Mouse (Mus musculus): ENCODE data around the gene Phf21a. TPM values are rescaled to one million over a fixed set of nuclear protein-coding genes. Genes with fewer than 3 reads are reported as not detected.
A peak's percentile ranks its signal among the peaks of the same experiment; 100 is the strongest.

The Phf21a gene
- total RNA-seq (2021) = 10 to 100 TPM; 32.6 to 33.6 TPM
- long read RNA-seq, experiment 1, partial matches to known transcripts = 0 of 6 reads
- long read RNA-seq, experiment 1, other reads (novel, unspliced or antisense) = 6 of 6 reads
- long read RNA-seq, experiment 2, partial matches to known transcripts = 0 of 5 reads
- long read RNA-seq, experiment 2, other reads (novel, unspliced or antisense) = 5 of 5 reads

- DNase-seq = no peak
- intact Hi-C loops (cut with DNase I) = no loop called here
Measured at GRCm38 (mm10) chr2:92092817-92093216, at the start of gene Phf21a. Gene Phf21a, plus strand, starts transcription at chr2:92093117.

GRCm38 (mm10) chr2:92043285-92043684 lies 49.6 kb upstream of the Phf21a start:
- no peak for DNase-seq
- intact Hi-C loops (cut with DNase I) = no loop called here

GRCm38 (mm10) chr2:92047601-92048000 lies 45.3 kb upstream of the Phf21a start:
- intact Hi-C loops (cut with DNase I) = no loop called here
- no peak for DNase-seq

GRCm38 (mm10) chr2:92048034-92048690 lies 44.8 kb upstream of the Phf21a start:
- no peak for DNase-seq
- intact Hi-C loops (cut with DNase I) = no loop called here

GRCm38 (mm10) chr2:92052188-92052587 lies 40.7 kb upstream of the Phf21a start:
- peak in 1 of 2 experiments; percentile 33 for DNase-seq
- intact Hi-C loops (cut with DNase I) = no loop called here

- DNase-seq = no peak
- intact Hi-C loops (cut with DNase I) = no loop called here
Measured at GRCm38 (mm10) chr2:92052754-92053153, 40.2 kb upstream of the Phf21a start.

- peak; percentile 94 to 96 for DNase-seq
- intact Hi-C loops (cut with DNase I) = loop anchor here (5.0 kb wide), 4 partner anchors 33 to 377 kb away; partner anchors contain the start of genes Creb3l1 and Cry2
Measured at GRCm38 (mm10) chr2:92055101-92055813, 37.7 kb upstream of the Phf21a start.

- DNase-seq = peak; percentile 61 to 71
- intact Hi-C loops (cut with DNase I) = loop anchor here (5.0 kb wide), 4 partner anchors 34 to 376 kb away; partner anchors contain the start of genes Creb3l1 and Cry2
Measured at GRCm38 (mm10) chr2:92055831-92056236, 37.1 kb upstream of the Phf21a start.

- intact Hi-C loops (cut with DNase I) = loop anchor here (5.0 kb wide), 4 partner anchors 34 to 376 kb away; partner anchors contain the start of genes Creb3l1 and Cry2
- no peak for DNase-seq
Measured at GRCm38 (mm10) chr2:92056760-92057159, 36.2 kb upstream of the Phf21a start.

GRCm38 (mm10) chr2:92058469-92058868 lies 34.4 kb upstream of the Phf21a start:
- peak; percentile 96 for DNase-seq
- intact Hi-C loops (cut with DNase I) = loop anchor here (1.0 to 5.0 kb wide), 6 partner anchors 36 to 374 kb away; partner anchors contain the start of genes Creb3l1 and Cry2

- intact Hi-C loops (cut with DNase I) = loop anchor here (1.0 to 5.0 kb wide), 6 partner anchors 37 to 373 kb away; partner anchors contain the start of genes Creb3l1 and Cry2
- no peak for DNase-seq
Measured at GRCm38 (mm10) chr2:92058936-92059335, 34.0 kb upstream of the Phf21a start.

- intact Hi-C loops (cut with DNase I) = loop anchor here (2.0 to 5.0 kb wide), 5 partner anchors 37 to 373 kb away; partner anchors contain the start of genes Creb3l1 and Cry2
- DNase-seq = peak; percentile 70 to 72
Measured at GRCm38 (mm10) chr2:92059481-92060220, 33.3 kb upstream of the Phf21a start.

GRCm38 (mm10) chr2:92060291-92060690 lies 32.6 kb upstream of the Phf21a start:
- no peak for DNase-seq
- intact Hi-C loops (cut with DNase I) = no loop called here

GRCm38 (mm10) chr2:92061337-92061736 lies 31.6 kb upstream of the Phf21a start:
- intact Hi-C loops (cut with DNase I) = no loop called here
- DNase-seq = no peak

- intact Hi-C loops (cut with DNase I) = no loop called here
Measured at GRCm38 (mm10) chr2:92063106-92063505, 29.8 kb upstream of the Phf21a start.

GRCm38 (mm10) chr2:92065269-92065888 lies 27.5 kb upstream of the Phf21a start:
- intact Hi-C loops (cut with DNase I) = no loop called here
- DNase-seq = no peak

More at GRCm38 (mm10) chr2:92063106-92063505, 29.8 kb upstream of the Phf21a start:
- DNase-seq = no peak

GRCm38 (mm10) chr2:92065938-92066337 lies 27.0 kb upstream of the Phf21a start:
- no peak for DNase-seq
- intact Hi-C loops (cut with DNase I) = no loop called here

- intact Hi-C loops (cut with DNase I) = no loop called here
Measured at GRCm38 (mm10) chr2:92066899-92067298, 26.0 kb upstream of the Phf21a start.

GRCm38 (mm10) chr2:92067600-92067999 lies 25.3 kb upstream of the Phf21a start:
- intact Hi-C loops (cut with DNase I) = no loop called here
- no peak for DNase-seq

More at GRCm38 (mm10) chr2:92066899-92067298, 26.0 kb upstream of the Phf21a start:
- no peak for DNase-seq

- no peak for DNase-seq
Measured at GRCm38 (mm10) chr2:92069630-92070029, 23.3 kb upstream of the Phf21a start.

More at GRCm38 (mm10) chr2:92069630-92070029, 23.3 kb upstream of the Phf21a start:
- intact Hi-C loops (cut with DNase I) = no loop called here
